Mouse (Mus musculus) hindbrain, embryonic 10.5 days (tissue): ENCODE results near the gene Map3k9. TPM values are rescaled to one million over a fixed set of nuclear protein-coding genes. Genes with fewer than 3 reads are reported as not detected.

Experiments
- DNase-seq: peaks from one replicate; pipeline ENCODE4 v3.0.0-alpha.2; 2017; ENCODE audit warnings: low spot score
- H3K27ac ChIP-seq: fragments of 300-500 bp; sonication (generic); 2 replicates; pipeline ENCODE4 v1.5.1; 2016; ENCODE audit warnings: mild to moderate bottlenecking, moderate library complexity
- H3K27me3 ChIP-seq: fragments of 300-500 bp; sonication (generic); 2 replicates; pipeline ENCODE4 v1.6.1; 2016; ENCODE audit warnings: mild to moderate bottlenecking; ENCODE audit not compliant: poor library complexity, insufficient read depth, severe bottlenecking
- H3K36me3 ChIP-seq: fragments of 300-500 bp; sonication (generic); 2 replicates; pipeline ENCODE4 v1.6.1; 2016; ENCODE audit warnings: mild to moderate bottlenecking, moderate library complexity
- H3K4me1 ChIP-seq: fragments of 300-500 bp; sonication (generic); replicated peaks from 2 replicates; pipeline ENCODE4 v1.6.1; 2016; ENCODE audit warnings: mild to moderate bottlenecking
- H3K4me3 ChIP-seq: fragments of 300-500 bp; sonication (generic); 2 replicates; pipeline ENCODE4 v1.5.1; 2016; ENCODE audit warnings: mild to moderate bottlenecking, moderate library complexity
- H3K9me3 ChIP-seq: fragments of 300-500 bp; sonication (generic); 2 replicates; pipeline ENCODE4 v1.6.1; 2016; ENCODE audit warnings: mild to moderate bottlenecking, moderate library complexity
- WGBS: fragments of 180-500 bp; shearing (Covaris S2); methylation state at CpG from one replicate; pipeline ENCODE4 v1.1.7; 2016; 5-methylcytosine and 5-hydroxymethylcytosine counted together
- polyA plus RNA-seq: library from polyadenylated mRNA; unstranded; fragments of >200 nt; fragmentation: Nextera tagmentation; extraction: Ambion mirVana; gene quantifications from 2 replicates; pipeline ENCODE4 v1.2.1, GENCODE M21; 2016

Gene Map3k9
- polyA plus RNA-seq, 1 experiment from 2014 or later: 2.1 TPM

- no peaks in the 10 kb centered on the region for H3K27me3 ChIP-seq
- no peak for DNase-seq
- H3K4me1 ChIP-seq: peaks cover 30% of the 10 kb centered on the region
- H3K27ac ChIP-seq: no peak overlapping the region
- H3K36me3 ChIP-seq: no peaks in the 10 kb centered on the region
- no peak overlapping the region for H3K4me3 ChIP-seq
- H3K9me3 ChIP-seq: no peaks in the 10 kb centered on the region
- 51% methylated on average over 4 of the region's 4 CpGs for WGBS
Observed at GRCm38 (mm10) chr12:81689505-81690056, 91.4 kb downstream of the Map3k9 start.

- H3K4me1 ChIP-seq: peaks cover 34% of the 10 kb centered on the region
- no peak overlapping the region for H3K4me3 ChIP-seq
- H3K36me3 ChIP-seq: no peaks in the 10 kb centered on the region
- no peaks in the 10 kb centered on the region for H3K9me3 ChIP-seq
- DNase-seq: no peak
- no peaks in the 10 kb centered on the region for H3K27me3 ChIP-seq
- 91% methylated on average over 4 of the region's 4 CpGs for WGBS
- H3K27ac ChIP-seq: no peak overlapping the region
Observed at GRCm38 (mm10) chr12:81688537-81688936, 92.4 kb downstream of the Map3k9 start.

- Histone ChIP-seq H3K27me3 (no peaks in the 10 kb centered on the region), H3K27ac (no peak overlapping the region), H3K4me3 (no peak overlapping the region), H3K9me3 (no peaks in the 10 kb centered on the region), H3K4me1 (peaks cover 34% of the 10 kb centered on the region), H3K36me3 (no peaks in the 10 kb centered on the region)
- DNase-seq: no peak
- WGBS: 81% methylated on average over 5 of the region's 5 CpGs
Observed at GRCm38 (mm10) chr12:81687873-81688272, 93.1 kb downstream of the Map3k9 start.

- no peaks in the 10 kb centered on the region for H3K36me3 ChIP-seq
- no peak overlapping the region for H3K4me3 ChIP-seq
- no peaks in the 10 kb centered on the region for H3K27me3 ChIP-seq
- H3K9me3 ChIP-seq: no peaks in the 10 kb centered on the region
- no peak overlapping the region for H3K27ac ChIP-seq
- no peak for DNase-seq
- 50% methylated on average over 12 of the region's 12 CpGs for WGBS
- peaks cover 34% of the 10 kb centered on the region for H3K4me1 ChIP-seq
Observed at GRCm38 (mm10) chr12:81686406-81687117, 94.4 kb downstream of the Map3k9 start.

GRCm38 (mm10) chr12:81685981-81686380 lies 95.0 kb downstream of the Map3k9 start:
- DNase-seq: no peak
- Histone ChIP-seq H3K4me3 (no peak overlapping the region), H3K27ac (no peak overlapping the region), H3K9me3 (no peaks in the 10 kb centered on the region), H3K4me1 (peaks cover 29% of the 10 kb centered on the region), H3K36me3 (no peaks in the 10 kb centered on the region), H3K27me3 (no peaks in the 10 kb centered on the region)
- WGBS: 47% methylated on average over 3 of the region's 3 CpGs

GRCm38 (mm10) chr12:81684096-81684495 lies 96.9 kb downstream of the Map3k9 start:
- DNase-seq: no peak
- no peaks in the 10 kb centered on the region for H3K9me3 ChIP-seq
- H3K36me3 ChIP-seq: no peaks in the 10 kb centered on the region
- H3K27ac ChIP-seq: no peak overlapping the region
- no peak overlapping the region for H3K4me3 ChIP-seq
- 82% methylated on average over 6 of the region's 6 CpGs for WGBS
- no peaks in the 10 kb centered on the region for H3K27me3 ChIP-seq
- peaks cover 13% of the 10 kb centered on the region for H3K4me1 ChIP-seq

GRCm38 (mm10) chr12:81683395-81683794 lies 97.6 kb downstream of the Map3k9 start:
- no peaks in the 10 kb centered on the region for H3K9me3 ChIP-seq
- H3K4me3 ChIP-seq: no peak overlapping the region
- no peak overlapping the region for H3K27ac ChIP-seq
- no peaks in the 10 kb centered on the region for H3K36me3 ChIP-seq
- WGBS: 73% methylated on average over 11 of the region's 11 CpGs
- DNase-seq: no peak
- peaks cover 13% of the 10 kb centered on the region for H3K4me1 ChIP-seq
- no peaks in the 10 kb centered on the region for H3K27me3 ChIP-seq

- WGBS: 80% methylated on average over 7 of the region's 7 CpGs
- Histone ChIP-seq H3K4me1 (0 out of 2 replicates have a peak, but pooled peaks cover 4% of the 10 kb centered on the region), H3K36me3 (no peaks in the 10 kb centered on the region), H3K27ac (no peak overlapping the region), H3K9me3 (no peaks in the 10 kb centered on the region), H3K4me3 (no peak overlapping the region), H3K27me3 (no peaks in the 10 kb centered on the region)
- DNase-seq: no peak
Observed at GRCm38 (mm10) chr12:81679807-81680529, 101.0 kb downstream of the Map3k9 start.

- Histone ChIP-seq H3K27ac (no peak overlapping the region), H3K36me3 (no peaks in the 10 kb centered on the region), H3K4me1 (no peaks in the 10 kb centered on the region), H3K9me3 (no peaks in the 10 kb centered on the region), H3K4me3 (no peak overlapping the region), H3K27me3 (no peaks in the 10 kb centered on the region)
- DNase-seq: no peak
- 59% methylated on average over 2 of the region's 2 CpGs for WGBS
Observed at GRCm38 (mm10) chr12:81675557-81675956, 105.4 kb downstream of the Map3k9 start.

Other genes starting within 250 kb of the Map3k9 start
- gene Gm20498, start 248.3 kb downstream of the Map3k9 start, polyA plus RNA-seq: 27.8 and 28.2 TPM in 2 replicates
- 31.3 and 32.3 TPM in 2 replicates for gene Synj2bp, start 248.3 kb downstream of the Map3k9 start, polyA plus RNA-seq
- gene Adam21, start 212.7 kb downstream of the Map3k9 start, polyA plus RNA-seq: 0.38 and 0.42 TPM in 2 replicates
- 79.4 and 80.8 TPM in 2 replicates for gene Med6, start 186.2 kb downstream of the Map3k9 start, polyA plus RNA-seq
- 2.2 and 2.7 TPM in 2 replicates for gene Ttc9, start 149.9 kb downstream of the Map3k9 start, polyA plus RNA-seq
- gene Pcnx, start 78.8 kb upstream of the Map3k9 start, polyA plus RNA-seq: 8.9 and 9.0 TPM in 2 replicates